Mouse (Mus musculus) heart, postnatal 0 days (tissue): Measurements from ENCODE around the gene Ralgps1. TPM values are rescaled to one million over a fixed set of nuclear protein-coding genes. Genes with fewer than 3 reads are reported as not detected.
"Not testable (repeated sequence)": the region's sequence is repeated elsewhere in the genome, so short reads cannot be mapped to it uniquely, and the experiment has no call there.

ENCODE experiments used
- ATAC-seq: fragments of 200-750 bp; cut with Nextera tagmentation; 2 replicates; pipeline ENCODE4 v1.8.0; 2017; ENCODE audit warnings: low read depth, moderate number of reproducible peaks, moderate library complexity; ENCODE audit not compliant: insufficient read depth
- DNase-seq: peaks from one replicate; pipeline ENCODE4 v3.0.0-alpha.2; 2016; ENCODE audit warnings: low spot score
- H3K27ac ChIP-seq: fragments of 300-500 bp; sonication (generic); 2 replicates; pipeline ENCODE4 v1.5.1; 2014; ENCODE audit warnings: low read depth, mild to moderate bottlenecking
- H3K27me3 ChIP-seq: fragments of 300-500 bp; sonication (generic); 2 replicates; pipeline ENCODE4 v1.6.1; 2014; ENCODE audit warnings: low read length, mixed read lengths; ENCODE audit not compliant: control insufficient read depth, insufficient read depth
- H3K36me3 ChIP-seq: fragments of 300-500 bp; sonication (generic); replicated peaks from 2 replicates; pipeline ENCODE4 v1.6.1; 2014; ENCODE audit warnings: low read length, mixed read lengths; ENCODE audit not compliant: control insufficient read depth, insufficient read depth
- H3K4me1 ChIP-seq: fragments of 300-500 bp; sonication (generic); 2 replicates; pipeline ENCODE4 v1.6.1; 2014; ENCODE audit warnings: antibody characterized with exemption; ENCODE audit not compliant: control insufficient read depth, insufficient read depth
- H3K4me2 ChIP-seq: fragments of 300-500 bp; sonication (generic); 2 replicates; pipeline ENCODE4 v1.6.1; 2014; ENCODE audit warnings: low read depth, mild to moderate bottlenecking, low read length, moderate library complexity
- H3K4me3 ChIP-seq: fragments of 300-500 bp; sonication (generic); 2 replicates; pipeline ENCODE4 v1.5.1; 2014; ENCODE audit warnings: low read depth, low read length
- H3K9ac ChIP-seq: fragments of 300-500 bp; sonication (generic); replicated peaks from 2 replicates; pipeline ENCODE4 v1.6.1; 2014; ENCODE audit warnings: low read depth, low read length, mixed read lengths
- H3K9me3 ChIP-seq: fragments of 300-500 bp; sonication (generic); replicated peaks from 2 replicates; pipeline ENCODE4 v1.6.1; 2016; ENCODE audit warnings: low read length; ENCODE audit not compliant: control insufficient read depth
- CTCF ChIP-seq: IDR thresholded peaks from 2 replicates; pipeline ENCODE4 v1.5.1; 2016; ENCODE audit warnings: antibody characterized with exemption, control low read depth, low read depth
- EP300 ChIP-seq: IDR thresholded peaks from 2 replicates; pipeline ENCODE4 v1.6.1; 2016; ENCODE audit warnings: antibody characterized with exemption, low read depth
- WGBS: fragments of 180-500 bp; shearing (Covaris S2); extraction: QIAGEN DNeasy Blood & Tissue Kit; methylation state at CpG from one replicate; pipeline ENCODE4 v1.1.7; 2014; 5-methylcytosine and 5-hydroxymethylcytosine counted together
- polyA plus RNA-seq: library from polyadenylated mRNA; unstranded; fragments of >200 nt; fragmentation: Nextera tagmentation; extraction: Ambion mirVana; gene quantifications from 2 replicates; pipeline ENCODE4 v1.2.1, GENCODE M21; 2015
- total RNA-seq: library from RNA; depleted of rRNA; stranded (reverse); fragments of >200 nt; gene quantifications from 2 replicates; pipeline ENCODE4 v1.2.3, GENCODE M21; 2014; ENCODE audit warnings: low replicate concordance

Ralgps1 gene
- total and polyA plus RNA-seq, 2 experiments from 2014 or later: 3.2 to 6.9 TPM

GRCm38 (mm10) chr2:33217425-33217794 is 153.9 kb downstream of the Ralgps1 start:
- Histone ChIP-seq H3K27ac (peak overlapping the region; percentile 90), H3K4me1 (peaks cover 33% of the 10 kb centered on the region), H3K4me2 (peak overlapping the region; percentile 78), H3K36me3 (peaks cover 13% of the 10 kb centered on the region), H3K27me3 (no peaks in the 10 kb centered on the region), H3K9ac (peak overlapping the region; percentile 80; the same call in 1 of the 2 replicates), H3K9me3 (no peaks in the 10 kb centered on the region), H3K4me3 (peak overlapping the region; percentile 62)
- TF ChIP-seq EP300 (no peak), CTCF (no peak)
- DNase-seq (no peak), ATAC-seq (no peak)
- 37% methylated on average over 3 of the region's 3 CpGs for WGBS

DNA sequence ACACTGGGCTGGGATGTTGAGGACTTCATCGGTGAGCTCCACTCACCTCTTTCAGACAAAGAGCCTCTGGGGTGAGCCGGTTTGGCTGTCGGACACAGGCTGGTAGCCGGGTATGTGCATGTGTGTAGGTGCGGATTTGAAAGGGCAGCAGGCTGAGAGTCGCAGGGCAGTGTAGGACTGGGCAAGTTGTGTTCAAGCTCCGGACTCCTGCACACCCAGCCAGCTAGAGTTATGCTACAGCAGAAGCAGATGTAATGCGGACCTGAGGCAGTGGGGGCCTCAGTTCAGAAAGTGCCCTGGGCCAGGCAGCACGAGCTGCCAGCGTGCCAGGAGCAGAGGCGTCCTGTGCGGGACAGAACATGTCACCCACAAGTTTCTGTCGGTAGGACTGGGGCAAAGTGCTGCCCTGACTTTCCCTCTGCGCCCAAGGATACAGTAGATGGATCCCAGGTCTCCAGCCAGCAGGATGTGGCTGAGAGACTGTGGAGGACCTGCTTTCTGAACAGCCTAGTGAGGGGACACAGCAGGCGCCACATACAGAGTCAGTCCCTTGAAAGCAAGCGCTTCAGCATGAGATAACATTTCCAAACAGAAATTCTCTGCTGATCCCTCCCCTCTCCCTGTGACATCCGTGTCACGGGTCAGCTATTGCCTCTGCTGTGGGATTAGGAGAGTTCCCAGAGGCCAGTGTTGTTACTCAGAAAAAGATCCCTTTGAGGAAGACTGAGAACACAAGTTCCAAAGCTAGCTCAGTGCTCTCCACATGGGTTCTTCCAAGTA is 154.5 kb downstream of the Ralgps1 start:
- Histone ChIP-seq H3K4me2 (peak overlapping the region; percentile 78), H3K36me3 (peaks cover 9% of the 10 kb centered on the region), H3K4me3 (peak overlapping the region; percentile 62), H3K27ac (peak overlapping the region; percentile 90), H3K27me3 (no peaks in the 10 kb centered on the region), H3K9ac (peak overlapping the region; percentile 80), H3K9me3 (no peaks in the 10 kb centered on the region), H3K4me1 (peaks cover 29% of the 10 kb centered on the region)
- peak; percentile 41 for DNase-seq
- ATAC-seq: peak; percentile 10; the same call in 1 of the 2 replicates
- 6% methylated on average over 18 of the region's 18 CpGs for WGBS
- TF ChIP-seq EP300: no peak
- TF ChIP-seq CTCF: no peak

DNA sequence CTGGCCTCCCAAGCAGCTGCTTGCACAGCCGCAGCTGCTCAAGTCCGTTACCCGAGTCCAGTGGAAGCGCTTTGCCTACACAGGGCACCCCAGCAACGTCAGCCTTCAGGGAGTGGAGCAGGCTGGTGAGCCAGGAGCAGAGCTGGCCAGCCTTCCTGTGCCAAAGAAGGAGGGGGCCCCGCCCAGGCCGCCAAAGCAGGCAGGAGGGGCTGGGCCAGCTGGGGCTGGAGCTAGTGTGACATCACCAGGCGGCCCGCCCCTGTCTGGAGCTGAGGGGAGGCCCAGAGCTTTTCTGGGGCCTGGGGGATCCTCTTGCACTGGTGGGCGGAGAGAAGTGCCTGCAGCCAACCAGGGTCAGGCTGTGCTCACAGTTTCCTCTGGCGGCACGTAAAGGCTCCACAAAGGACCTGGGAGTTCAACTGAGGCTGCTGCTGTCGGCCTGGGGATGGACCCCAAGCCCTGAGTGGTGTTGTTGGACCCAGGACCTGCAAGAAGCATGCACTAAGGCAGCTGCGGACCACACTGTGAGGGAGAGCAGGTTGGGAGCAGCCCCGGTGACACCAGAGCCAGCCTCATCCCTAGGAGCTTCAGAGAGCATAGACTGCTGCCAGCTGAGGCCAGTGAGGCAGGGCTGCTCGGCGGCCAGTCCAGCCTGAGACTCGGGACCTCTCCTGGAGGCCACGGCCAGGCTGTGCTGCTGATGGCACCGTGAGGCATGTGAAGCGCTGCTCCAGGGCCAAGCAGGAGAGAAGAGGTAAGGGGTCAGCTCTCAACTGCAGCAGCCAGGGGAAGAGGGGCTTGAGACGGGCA is 155.4 kb downstream of the Ralgps1 start, which contains the start of gene Angptl2:
Gene Angptl2, plus strand, starts transcription at position 370 of the 810 bp plus-strand sequence.
- peak within 1 kb of the TSS; percentile 78 for H3K4me2 ChIP-seq
- peak; percentile 94 for ATAC-seq
- WGBS: 2% methylated on average over 22 of the region's 22 CpGs
- H3K36me3 ChIP-seq: no peaks in the 10 kb centered on the region
- peak; percentile 93 for DNase-seq
- H3K4me3 ChIP-seq: peak within 1 kb of the TSS; percentile 62
- TF ChIP-seq EP300: no peak
- no peak for TF ChIP-seq CTCF
- H3K4me1 ChIP-seq: peaks cover 28% of the 10 kb centered on the region
- peak within 1 kb of the TSS; percentile 90 for H3K27ac ChIP-seq
- H3K27me3 ChIP-seq: no peaks in the 10 kb centered on the region
- no peaks in the 10 kb centered on the region for H3K9me3 ChIP-seq
- peak within 1 kb of the TSS; percentile 80 for H3K9ac ChIP-seq

DNA sequence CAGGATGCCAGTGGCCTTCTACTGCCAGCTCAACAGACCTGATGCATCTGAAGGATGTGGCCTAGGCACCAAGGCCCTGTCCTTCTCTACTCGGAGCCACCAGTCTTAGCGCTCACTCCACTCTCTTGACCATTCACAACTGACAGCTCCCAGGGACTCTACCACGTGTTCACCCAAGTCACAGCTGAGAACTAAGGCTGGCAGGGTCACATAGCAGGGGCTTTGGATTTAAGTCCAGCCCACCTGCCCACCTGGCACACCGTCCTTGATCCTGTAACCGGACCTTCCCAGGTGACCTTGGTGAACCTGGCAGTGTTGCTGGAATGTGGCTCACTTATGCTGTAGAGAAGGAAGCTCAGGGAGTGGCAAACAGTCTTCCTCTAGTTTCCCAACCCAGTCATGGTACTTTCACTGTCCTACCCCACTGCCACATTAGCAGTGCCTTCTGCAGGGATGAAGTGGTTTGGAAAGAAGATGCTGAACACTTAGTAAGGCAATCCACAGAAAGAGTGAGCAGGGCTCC is 156.0 kb downstream of the Ralgps1 start:
- DNase-seq (peak; percentile 36), ATAC-seq (no peak; the same call in 1 of the 2 replicates)
- Histone ChIP-seq H3K9me3 (no peaks in the 10 kb centered on the region), H3K27me3 (no peaks in the 10 kb centered on the region), H3K36me3 (no peaks in the 10 kb centered on the region), H3K27ac (peak overlapping the region; percentile 90), H3K4me1 (peaks cover 26% of the 10 kb centered on the region), H3K4me2 (peak overlapping the region; percentile 78), H3K4me3 (peak overlapping the region; percentile 62), H3K9ac (peak overlapping the region; percentile 9; the same call in 1 of the 2 replicates)
- TF ChIP-seq EP300 (no peak), CTCF (no peak)
- 64% methylated on average over 5 of the region's 5 CpGs for WGBS

DNA sequence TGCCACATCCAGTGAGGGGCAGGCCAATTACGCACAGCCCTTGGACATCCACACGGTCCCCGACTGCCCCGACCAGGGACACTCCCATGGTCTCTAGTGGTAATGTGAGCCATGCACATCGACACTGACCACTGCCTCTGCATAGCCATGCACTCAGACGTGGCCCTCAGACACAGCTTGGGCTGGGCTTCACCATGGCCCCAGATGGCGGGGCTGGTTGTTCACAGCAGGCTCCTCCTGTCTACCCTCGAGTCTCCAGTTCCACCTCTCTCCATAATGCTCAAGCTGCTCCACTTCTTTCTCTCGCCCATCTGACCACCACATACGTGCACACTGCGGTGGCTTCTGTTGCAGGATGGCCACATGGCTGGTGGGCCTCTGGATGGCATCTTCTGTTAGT is 160.0 kb downstream of the Ralgps1 start:
- not testable (repeated sequence) for H3K27ac ChIP-seq, H3K4me2 ChIP-seq, DNase-seq, ATAC-seq, H3K9ac ChIP-seq, H3K9me3 ChIP-seq, H3K4me3 ChIP-seq, H3K36me3 ChIP-seq, H3K27me3 ChIP-seq
- 85% methylated on average over 11 of the region's 11 CpGs for WGBS
- peaks cover 14% of the 10 kb centered on the region for H3K4me1 ChIP-seq
